Mouse (Mus musculus): ENCODE results near the gene Sema6c.

Sema6c gene

GRCm38 (mm10) chr3:95142617-95143011, 17.6 kb upstream of the Sema6c start:
- peak; percentile 78 for DNase-seq (ENCODE audit: low spot score)

DNA sequence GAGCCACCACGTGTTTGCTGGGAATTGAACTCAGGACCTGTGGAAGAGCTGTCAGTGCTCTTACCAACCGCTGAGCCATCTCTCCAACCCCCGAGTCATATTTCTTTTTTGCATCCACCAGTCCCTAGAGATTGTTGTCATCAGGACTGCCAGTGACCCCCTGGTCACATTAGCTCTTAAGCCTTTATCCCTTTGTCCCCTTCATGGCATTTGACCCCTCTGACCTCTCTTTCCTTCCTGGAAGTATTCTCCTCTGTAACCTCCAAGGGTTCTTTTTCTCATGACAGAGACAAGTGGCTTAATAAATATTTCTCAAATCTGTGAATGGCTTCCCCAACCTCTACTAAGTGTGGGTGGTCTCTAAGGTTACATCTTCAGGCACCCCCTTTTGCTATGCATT, 12.3 kb upstream of the Sema6c start:
- no peak for DNase-seq (ENCODE audit: low spot score)

- no peak for DNase-seq (ENCODE audit: low spot score)
These were observed 6.4 kb upstream of the Sema6c start for GRCm38 (mm10) chr3:95153874-95154273.

GRCm38 (mm10) chr3:95159511-95159986, 708 bp upstream of the Sema6c start:
- peak; percentile 38 for DNase-seq (ENCODE audit: low spot score)

GRCm38 (mm10) chr3:95161041-95161551, 839 bp downstream of the Sema6c start:
- peak; percentile 33 for DNase-seq (ENCODE audit: low spot score)

GRCm38 (mm10) chr3:95161618-95162344, 1.5 kb downstream of the Sema6c start:
- DNase-seq (ENCODE audit: low spot score): no peak

DNA sequence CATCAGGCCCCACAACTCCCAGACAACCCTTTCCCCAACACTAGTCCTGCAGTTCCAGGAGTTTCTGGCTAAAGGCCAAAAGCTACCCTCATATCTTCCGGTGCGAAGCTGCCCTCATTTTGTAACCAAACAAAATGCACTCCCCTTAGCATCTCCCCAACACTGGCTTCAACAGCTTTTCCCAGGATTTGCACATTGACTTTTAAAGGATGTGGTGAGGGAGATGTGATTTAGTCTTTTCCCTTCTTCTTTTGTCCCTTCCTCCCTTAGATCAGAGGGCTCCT, 2.0 kb downstream of the Sema6c start:
- DNase-seq (ENCODE audit: low spot score): no peak

DNA sequence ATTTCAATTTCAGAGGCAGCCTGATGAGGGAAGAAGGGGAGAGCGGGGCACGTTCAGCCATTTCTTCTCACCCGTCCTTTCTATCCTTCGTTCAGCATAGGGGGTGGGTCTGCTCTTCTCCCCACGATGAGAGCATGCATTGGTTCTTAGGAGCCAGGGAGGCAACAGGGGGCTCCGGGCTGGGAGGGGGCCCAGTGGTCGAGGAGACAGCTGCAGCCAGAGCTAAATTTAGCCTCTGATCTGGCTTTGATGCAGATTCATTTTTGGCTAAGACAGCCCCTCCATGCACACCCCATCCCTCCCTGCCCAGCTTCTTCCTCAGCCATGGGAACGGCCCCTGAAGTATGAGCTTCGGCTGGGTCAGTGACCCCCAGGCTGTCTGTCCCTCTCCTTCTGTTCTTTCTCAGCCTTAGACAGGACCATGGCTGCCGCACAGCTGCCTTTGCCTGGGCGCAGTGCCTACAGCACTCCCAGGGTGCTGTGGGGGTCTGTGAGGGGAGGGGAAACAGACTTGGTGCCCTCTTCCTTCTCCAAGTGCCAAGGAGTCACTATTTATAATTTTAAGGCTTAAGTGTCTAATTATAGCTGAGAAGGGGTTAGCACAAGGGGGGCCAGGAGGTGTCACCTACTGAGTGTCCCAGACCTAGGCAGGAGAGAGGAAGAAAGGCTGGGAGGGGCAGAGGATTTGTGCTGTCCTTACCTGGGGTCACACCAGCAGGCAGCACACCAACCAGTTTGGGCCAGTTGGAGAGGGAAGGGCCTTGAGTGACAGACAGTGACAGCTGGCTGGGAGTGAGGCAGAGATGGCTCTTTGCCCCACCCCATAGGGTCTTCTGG, 3.4 kb downstream of the Sema6c start:
- no peak for DNase-seq (ENCODE audit: low spot score)

- DNase-seq (ENCODE audit: low spot score): no peak
These were observed 3.9 kb downstream of the Sema6c start for GRCm38 (mm10) chr3:95164256-95164550.

DNA sequence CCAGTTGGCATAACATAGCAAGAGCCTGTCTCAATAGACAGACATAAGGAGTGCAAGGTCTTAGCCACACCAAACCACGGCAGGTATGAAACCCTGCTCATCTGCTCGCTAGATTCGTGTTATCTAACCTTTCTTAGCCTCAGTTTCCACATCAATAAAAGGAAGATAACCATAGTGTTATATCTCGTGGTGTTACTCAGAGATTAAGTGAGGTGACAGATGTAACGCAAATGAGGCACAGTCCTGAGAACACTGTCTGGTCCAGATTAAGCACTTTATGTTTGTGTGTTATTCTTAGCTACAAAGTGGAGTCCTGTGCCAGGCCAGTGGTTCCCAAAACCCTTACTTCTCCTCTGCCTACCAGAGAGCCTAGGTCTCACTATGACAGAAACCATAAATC, 4.6 kb downstream of the Sema6c start:
- DNase-seq (ENCODE audit: low spot score): no peak

DNA sequence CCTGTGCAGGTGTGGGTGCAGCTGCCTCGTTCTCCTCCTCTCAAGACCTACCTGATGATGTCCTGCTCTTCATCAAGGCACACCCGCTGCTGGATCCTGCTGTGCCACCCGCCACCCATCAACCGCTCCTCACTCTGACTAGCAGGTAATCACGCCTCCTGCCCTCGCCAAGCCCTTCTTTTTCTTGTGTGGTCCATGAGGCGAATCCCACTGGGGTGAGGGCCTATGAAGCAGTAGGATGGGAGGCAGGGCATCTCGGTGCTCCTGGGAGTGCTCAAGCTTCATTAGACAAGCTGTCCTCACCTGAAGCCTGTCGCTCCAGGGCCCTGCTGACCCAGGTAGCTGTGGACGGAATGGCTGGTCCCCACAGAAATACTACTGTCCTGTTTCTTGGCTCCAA, 9.7 kb downstream of the Sema6c start:
- no peak for DNase-seq (ENCODE audit: low spot score)

DNA sequence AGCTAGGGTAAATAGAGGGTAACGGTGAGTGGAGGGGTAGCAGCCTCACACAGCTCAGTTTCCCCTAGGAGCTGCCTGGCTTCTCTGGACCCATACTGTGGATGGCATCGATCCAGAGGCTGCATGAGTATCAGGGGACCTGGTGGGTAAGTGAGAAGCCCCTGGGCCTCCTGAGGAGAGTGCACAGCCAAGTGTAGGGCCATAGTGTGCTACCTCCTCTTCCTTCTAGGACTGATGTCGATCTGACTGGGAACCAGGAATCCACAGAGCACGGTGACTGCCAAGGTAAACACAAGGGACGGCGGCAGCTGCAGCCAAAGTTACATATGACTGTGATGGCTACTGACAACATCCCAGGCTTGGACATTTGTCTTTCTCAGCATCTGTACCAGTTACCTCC, 10.8 kb downstream of the Sema6c start:
- DNase-seq (ENCODE audit: low spot score): no peak

DNA sequence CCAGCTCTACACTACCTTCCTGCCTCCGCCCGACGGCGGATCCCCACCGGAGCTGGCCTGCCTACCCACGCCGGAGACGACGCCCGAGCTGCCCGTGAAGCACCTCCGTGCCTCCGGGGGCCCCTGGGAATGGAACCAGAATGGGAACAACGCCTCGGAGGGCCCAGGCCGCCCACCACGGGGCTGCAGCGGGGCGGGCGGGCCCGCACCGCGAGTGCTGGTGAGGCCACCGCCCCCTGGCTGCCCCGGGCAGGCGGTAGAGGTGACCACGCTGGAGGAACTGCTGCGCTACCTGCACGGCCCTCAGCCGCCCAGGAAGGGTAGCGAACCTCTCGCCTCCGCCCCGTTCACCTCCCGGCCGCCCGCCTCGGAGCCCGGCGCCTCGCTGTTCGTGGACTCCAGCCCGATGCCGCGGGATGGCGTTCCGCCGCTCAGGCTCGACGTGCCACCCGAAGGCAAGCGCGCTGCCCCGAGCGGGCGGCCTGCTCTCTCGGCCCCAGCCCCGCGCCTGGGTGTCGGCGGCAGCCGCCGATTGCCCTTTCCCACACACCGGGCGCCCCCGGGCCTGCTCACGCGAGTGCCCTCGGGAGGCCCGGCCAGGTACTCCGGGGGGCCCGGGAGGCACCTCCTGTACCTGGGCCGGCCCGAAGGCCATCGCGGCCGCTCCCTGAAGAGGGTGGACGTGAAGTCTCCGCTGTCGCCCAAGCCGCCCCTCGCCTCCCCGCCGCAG, 12.4 kb downstream of the Sema6c start:
- DNase-seq (ENCODE audit: low spot score): no peak

- no peak for DNase-seq (ENCODE audit: low spot score)
These were observed 13.1 kb downstream of the Sema6c start for GRCm38 (mm10) chr3:95173256-95173949.

DNA sequence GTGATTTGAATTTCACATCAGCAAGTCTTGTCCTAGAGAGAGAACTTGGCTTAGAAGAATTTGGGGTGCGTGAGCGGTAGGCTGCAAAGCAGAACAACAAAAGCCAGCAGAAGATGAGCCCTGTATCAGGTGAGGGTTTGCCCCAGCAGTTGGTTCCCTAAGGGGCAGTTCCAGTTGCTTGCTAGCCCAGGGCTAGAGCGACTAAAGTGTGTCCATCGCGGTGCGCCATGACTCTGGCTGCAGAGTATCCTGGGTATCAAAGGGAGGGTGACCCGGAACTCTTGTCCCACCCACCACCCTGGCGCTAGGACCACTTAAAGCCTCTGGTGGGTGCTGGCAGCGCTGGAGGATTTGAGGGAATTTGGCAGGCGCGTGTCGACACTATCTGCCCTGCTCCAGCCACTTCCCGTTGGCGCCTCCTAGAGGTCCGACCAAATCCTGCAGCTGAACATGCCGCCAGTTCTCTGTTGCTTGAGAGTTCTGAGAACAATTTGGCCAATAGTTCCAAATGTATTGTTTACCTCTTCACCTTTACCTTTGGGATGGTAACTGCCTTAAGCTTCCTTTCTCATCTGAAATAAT, 13.8 kb downstream of the Sema6c start:
- no peak for DNase-seq (ENCODE audit: low spot score)

GRCm38 (mm10) chr3:95176500-95176899, 16.2 kb downstream of the Sema6c start:
- DNase-seq (ENCODE audit: low spot score): no peak

DNA sequence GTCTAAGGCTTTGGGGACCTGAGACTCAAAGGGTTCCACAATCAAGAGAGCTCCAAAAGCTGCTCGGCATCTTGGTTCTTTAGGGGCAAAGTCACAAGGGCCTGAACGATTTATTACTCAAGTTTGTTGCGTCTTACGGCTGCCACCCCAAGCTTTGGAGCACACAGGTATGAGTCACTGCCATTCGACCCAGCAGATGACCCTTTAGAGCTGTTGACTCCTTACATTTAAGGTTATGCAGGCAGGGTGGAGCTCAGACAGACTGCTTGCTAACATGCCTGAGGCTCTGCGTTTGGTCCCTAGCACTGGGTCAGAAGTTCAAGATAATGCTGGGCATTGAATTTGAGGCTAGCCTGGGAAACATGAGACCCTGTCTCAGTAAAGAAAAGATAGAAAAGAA, 17.3 kb downstream of the Sema6c start:
- no peak for DNase-seq (ENCODE audit: low spot score)

DNA sequence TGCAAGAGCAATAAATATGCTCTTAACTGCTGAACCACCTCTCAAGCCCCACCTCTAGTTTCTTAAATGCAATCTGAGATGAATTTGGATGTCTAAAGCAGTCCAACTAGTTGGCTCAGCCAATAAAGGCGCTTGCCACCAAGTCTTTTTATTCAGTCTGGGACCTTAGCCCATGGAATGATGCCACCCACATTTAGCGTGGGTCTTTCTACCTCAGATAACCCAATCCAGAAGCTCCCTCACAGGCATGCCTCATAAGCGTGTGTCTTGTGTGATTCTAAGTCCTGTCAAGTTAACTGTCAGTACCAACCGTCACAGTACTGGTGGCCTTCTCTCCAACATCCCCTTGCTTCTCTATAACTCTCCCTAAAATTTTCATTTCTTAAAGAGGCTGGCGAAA, 18.7 kb downstream of the Sema6c start:
- DNase-seq (ENCODE audit: low spot score): no peak

GRCm38 (mm10) chr3:95179890-95180289, 19.6 kb downstream of the Sema6c start:
- DNase-seq (ENCODE audit: low spot score): no peak

GRCm38 (mm10) chr3:95181841-95182240, 21.6 kb downstream of the Sema6c start:
- DNase-seq (ENCODE audit: low spot score): no peak

GRCm38 (mm10) chr3:95184796-95185577, 24.7 kb downstream of the Sema6c start:
- no peak for DNase-seq (ENCODE audit: low spot score)
